Mouse (Mus musculus) left cerebral cortex, postnatal 36 days (tissue): ENCODE results near the gene Cpeb4. TPM values are rescaled to one million over a fixed set of nuclear protein-coding genes. Genes with fewer than 3 reads are reported as not detected.
A peak's percentile ranks its signal among the peaks of the same experiment; 100 is the strongest.
"Not testable (repeated sequence)": the region's sequence is repeated elsewhere in the genome, so short reads cannot be mapped to it uniquely, and the experiment has no call there.

ENCODE experiments used
- DNase-seq, 2 experiments: peaks; one replicate each; pipeline ENCODE4 v3.0.0; 2021 to 2022; ENCODE audit warnings: low spot score in 2 of 2, mixed read lengths in 1 of 2
- intact Hi-C: fragments of 180-260 bp; cut with DNase I; formaldehyde crosslinking; loops from one replicate; pipeline ENCODE4 v1.15.1; 2025
- total RNA-seq, 2 experiments: library from RNA; stranded (reverse); gene quantifications; 2 replicates each; pipeline ENCODE4 v1.2.3; 2021

Cpeb4 gene
- total RNA-seq, 2 experiments from 2014 or later, result 146 to 158 TPM

DNA sequence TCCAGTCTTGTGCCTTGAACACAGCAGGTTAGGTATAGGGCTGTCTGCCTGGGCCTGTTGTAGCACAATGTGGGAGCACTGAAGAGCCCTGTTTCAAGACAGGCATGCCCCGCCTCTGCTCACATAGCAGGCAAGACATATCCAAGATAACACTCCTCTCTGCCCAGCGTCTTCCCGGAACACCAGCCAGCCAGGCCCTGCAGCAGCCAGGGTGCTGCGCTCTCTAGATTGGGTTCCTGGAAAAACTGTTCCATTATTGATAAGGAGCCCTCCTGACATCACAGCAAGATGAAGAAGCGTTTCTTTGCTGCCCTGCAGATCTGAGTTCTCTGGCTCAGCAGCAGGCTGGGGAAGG is 28.2 kb upstream of the Cpeb4 start:
- intact Hi-C loops, result no loop called here
- DNase-seq, result no peak

DNA sequence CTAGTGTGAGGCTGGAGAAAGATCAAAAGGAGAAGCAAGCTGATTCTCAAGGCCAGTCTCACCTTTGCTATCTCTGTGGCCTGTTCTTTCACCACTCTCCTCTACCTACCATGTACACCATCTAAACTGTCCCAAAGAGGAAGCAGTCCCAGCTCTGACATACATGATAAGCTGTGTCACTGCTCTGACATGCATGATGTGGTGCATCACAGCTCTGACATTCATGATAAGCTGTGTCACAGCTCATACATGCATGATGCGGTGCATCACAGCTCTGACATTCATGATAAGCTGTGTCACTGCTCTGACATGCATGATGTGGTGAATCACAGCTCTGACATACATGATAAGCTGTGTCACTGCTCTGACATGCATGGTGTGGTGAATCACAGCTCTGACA is 26.9 kb upstream of the Cpeb4 start:
- DNase-seq, intact Hi-C loops: not testable (repeated sequence)

DNA sequence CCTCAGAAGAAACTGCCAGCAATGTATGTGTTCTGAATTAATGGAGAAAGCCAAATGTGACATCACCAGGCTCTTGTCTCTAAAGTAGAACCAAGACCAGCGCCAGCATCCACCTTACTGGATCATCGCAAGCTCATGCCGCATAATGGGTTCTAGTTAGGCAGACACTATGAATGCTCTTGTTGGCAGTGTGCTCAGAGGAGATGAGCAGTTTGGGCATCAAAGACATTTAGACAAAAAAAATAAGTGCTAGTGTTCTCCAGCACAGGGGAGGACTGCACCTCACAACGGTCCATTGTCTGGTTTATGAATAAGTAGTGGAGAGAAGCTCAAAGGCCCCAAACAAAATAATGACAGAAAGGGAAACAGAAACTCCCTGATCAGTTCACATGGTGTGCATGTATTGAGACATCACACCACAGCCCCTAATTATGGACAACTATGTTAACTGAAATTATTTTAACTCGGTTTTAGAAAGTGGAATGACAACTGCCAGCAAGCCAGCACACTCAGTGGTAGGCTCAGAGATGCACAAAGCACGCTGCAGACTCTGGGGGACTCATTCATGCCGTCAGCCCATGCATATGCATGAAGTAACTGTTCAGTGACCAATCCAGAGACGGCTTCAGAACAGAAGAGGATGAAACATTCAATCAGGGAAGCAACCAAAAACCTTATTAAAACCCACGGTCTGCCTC is 25.1 kb upstream of the Cpeb4 start:
- no peak for DNase-seq
- intact Hi-C loops, result no loop called here

DNA sequence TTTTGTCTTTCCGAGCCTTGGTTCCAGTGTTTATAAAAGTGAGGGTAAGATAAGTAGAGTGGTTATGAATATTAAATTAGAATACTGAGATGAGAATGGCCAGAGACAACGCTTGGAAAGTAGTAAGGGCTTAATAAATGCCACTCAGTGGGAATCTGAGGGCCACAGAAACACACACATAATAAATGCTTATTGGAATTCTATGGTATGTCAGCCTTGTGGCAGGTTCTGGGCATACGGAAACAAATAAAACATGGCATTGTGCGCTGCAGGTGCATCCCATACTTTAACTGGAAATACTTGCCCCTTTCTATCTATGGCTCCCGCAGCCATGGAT is 24.6 kb upstream of the Cpeb4 start:
- intact Hi-C loops, result no loop called here
- no peak for DNase-seq

DNA sequence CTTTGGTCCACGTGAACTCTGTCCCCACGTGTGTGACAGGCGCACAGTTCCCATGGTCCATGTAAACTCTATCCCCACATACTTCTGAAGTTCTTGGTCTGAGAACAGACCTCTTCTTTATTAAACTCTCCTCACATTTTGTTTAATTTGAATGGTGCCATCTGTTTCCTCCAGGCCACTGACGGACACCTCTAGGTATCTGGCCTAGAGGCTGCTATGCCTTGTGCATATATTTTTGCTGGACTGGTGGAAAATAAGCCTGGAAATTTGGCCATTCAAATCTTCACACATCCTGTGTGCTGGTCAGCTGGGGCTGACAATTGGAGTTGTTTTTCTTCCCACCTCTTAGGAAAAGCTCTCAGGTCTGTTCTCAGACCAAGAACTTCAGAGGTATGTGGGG is 23.3 kb upstream of the Cpeb4 start:
- DNase-seq, result no peak
- intact Hi-C loops, result no loop called here

DNA sequence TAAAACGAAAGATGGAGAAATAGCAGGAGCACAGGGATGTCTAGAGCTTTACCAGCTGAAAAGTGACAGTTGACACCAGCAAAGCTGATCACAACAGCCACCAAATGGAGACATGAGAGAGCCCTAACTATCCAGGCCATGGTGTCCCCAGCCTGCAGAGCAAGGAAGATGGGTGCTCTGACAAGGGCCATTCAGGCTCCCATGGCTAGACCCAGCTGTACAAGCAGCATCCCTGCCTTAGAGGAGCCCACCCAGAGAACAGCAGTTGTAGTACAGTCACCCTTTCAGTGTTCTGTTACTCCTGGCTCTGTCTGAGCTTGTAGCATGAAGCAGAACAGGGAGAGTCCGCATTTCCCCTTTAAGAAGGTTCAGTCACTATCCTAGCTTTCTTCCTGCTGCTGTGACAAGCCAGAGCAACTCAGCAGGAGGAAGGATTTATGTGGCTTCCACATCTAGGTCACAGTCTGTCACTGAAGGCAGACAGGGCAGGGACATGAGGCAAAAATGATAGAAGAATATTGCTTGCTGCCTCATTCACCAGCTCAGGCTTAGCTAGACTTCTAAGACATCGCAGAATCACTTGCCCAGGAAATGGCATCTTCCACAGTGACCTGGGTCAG is 21.7 kb upstream of the Cpeb4 start:
- no peak for DNase-seq
- intact Hi-C loops, result no loop called here

DNA sequence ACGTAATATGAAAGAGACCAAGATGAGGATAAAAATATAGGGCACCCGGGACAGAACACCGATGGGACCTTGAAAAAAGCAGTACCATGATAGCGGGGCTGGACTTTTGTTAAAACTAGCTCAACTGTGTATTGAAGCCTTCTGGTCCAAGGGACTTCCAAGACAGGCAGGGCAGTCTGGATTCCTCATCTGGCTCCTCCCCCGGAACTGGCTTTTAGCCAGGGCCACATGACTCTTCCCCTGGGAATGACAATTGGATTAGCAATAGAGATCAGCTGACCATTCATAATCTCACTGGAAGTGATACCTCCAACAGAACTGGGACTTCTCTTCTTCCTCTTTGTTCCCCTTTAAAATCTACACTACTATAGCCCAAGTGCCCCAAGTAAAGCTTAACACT is 21.0 kb upstream of the Cpeb4 start:
- no peak for DNase-seq
- intact Hi-C loops, result no loop called here

DNA sequence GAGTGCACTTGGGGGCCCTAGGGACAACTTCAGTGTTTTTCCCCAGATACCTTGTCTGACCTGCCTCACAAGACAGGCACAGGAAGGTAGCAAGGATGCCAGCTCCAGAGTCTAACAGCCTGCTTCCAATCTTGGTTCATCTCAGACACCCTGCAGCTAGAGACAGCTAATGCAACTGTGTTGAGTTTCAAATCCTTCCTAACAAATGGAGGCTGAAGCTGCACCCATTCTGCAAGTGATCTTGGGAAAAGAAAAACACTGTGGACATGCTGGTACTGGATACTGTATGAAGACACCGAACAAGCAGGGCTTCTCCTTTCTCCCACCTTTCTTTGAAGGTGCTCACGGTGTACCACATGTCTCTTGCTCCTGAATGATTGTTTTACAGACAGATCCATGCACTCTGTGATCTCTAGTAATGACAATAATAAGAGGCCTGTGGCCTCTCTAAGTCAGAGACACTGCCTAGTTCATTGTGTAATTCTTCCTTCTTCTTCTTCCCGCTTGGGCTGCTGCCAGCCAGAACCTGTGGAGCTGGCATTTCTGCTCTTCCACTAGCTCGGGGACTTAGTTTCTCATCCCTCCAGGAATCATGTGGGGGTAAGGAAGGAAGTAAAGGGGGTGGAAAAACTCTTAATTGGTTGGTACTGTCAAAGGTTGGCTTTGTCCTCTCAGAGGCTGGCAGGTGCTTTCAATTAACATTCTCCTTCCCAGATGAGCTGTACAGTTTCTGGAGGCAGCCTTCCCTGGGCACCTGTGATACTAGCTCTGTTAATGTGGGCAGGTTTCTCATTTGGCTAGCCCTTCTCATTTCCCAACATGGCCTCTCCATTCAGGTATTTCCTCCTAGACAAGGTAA is 20.1 kb upstream of the Cpeb4 start:
- DNase-seq, result no peak
- intact Hi-C loops, result no loop called here

DNA sequence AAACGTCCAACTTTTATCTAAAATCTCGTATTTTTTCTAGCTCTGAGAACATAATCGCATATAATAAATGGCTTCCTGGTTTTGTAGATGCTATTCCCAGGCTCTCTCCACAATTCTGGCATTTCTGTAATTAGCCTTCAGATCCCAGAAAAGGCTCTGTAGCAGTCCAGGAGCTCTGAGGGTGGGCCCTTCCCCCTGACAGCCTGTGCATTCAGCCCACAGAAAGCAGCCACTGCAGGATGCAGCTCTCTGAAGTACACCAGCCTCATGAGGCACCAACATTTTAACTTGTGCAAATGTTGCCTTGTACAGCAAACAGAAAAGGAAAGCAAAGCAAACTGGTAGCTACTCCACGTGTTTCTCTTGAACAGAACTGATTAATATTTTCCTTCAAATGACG is 17.1 kb upstream of the Cpeb4 start:
- DNase-seq, result peak; percentile 43 to 57
- intact Hi-C loops, result no loop called here

DNA sequence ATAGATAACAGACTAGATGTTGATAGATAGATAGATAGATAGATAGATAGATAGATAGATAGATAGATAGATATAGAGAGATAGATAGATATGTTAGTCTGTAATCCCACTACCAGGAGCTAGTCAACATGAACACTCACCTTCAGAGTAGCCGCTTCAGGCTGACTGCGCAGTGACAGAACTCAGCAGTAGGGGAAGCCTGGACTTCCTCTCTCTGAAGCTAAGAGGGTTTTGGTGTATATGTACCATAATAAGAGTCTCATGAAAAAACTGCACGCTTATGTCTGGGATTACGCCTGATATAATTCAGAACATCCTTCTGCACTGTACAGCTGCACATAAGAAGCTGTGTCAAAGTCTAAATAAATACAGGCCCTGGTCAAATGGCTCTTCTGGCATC is 14.5 kb upstream of the Cpeb4 start:
- no peak for DNase-seq
- intact Hi-C loops, result no loop called here

DNA sequence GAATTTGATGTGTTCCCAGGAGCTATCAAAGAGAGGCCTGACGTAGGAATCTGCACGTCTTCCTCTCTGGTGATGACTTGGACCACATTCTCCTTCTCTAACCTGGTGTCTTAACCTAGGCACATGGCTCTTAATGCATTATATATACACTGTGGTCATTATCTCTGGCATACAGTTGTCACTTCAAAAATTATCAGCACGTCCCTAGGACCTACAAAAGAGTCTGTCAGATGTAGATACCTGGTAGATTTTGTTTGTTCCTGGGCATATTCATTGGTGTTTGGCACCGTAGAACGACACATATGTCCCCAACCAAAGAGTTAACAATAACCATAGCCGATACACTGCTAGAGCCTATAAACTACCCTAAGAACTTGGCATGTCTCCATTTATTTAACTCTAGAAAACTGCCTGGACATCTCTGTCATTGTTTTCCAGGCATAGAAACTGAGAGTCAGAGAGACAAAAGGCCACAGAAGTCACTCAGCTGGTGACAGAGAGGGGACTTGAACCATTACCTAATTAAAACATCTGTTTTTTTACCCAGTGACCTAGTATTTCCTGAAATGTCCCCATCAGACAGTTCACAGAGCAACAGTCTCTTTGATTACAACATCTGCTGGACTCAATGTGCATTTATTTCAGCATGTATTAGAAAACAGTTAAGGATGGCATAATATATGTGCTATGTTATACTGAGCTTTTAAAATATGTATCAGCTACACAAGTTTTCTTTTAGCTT is 10.7 kb upstream of the Cpeb4 start:
- intact Hi-C loops, result no loop called here

DNA sequence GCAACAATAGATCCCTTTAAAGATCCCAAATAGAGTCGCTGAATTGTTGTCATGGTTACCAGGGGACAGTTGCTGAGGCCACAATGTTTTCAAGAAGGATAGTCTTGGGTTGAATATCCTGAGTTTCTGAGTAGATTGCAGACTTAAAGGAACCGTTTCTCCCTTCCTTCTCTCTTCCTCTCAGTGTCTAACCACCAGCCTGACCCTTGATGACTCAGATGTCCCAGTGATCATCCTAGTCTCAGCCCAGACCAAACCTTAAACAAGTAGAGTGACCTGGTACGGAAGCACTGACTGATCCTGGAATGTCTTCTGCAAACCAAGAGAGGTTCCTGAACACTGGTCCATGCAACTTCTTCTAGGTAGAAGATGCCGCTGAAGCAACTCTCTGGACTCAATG is 4.0 kb upstream of the Cpeb4 start:
- intact Hi-C loops, result no loop called here
- DNase-seq, result no peak

More for the DNA sequence above, 10.7 kb upstream of the Cpeb4 start:
- DNase-seq, result no peak

DNA sequence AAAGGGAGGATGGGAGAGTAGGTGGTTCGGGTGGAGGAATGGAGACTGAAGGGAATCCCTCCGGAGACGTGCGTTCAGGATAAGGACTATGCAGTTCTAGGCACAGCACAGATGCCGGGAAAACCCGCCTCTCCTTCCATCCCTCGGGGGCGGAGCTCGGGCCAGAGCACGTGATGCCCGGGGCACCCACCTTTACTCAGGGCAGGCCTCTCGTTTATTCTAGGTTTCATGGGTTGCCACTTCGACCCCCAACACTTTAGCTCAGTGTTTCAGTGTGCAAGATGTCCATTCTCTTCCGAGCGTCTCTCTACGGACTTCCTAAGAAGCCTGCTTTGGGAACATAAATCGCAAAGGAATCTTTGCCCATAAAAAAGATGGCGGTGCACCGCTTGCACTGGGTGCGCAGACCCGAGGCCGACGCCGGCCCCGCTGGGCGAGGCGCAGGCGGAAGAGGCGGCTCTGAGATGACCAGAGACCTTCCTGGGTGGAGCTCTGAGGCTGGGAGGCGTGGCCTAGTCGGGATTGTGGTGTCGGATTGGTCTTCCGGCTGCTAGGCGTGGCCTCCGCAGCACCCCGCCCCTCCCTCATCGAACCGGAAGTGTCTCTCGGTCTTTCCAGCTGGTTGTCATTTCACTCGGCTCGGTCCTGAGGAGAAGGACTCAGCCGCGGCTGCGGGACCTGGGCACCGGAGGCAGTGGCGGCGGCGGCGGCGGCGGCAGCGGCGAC is 1.6 kb upstream of the Cpeb4 start:
- peak; percentile 96 to 97 for DNase-seq
- intact Hi-C loops, result loop anchor here (2.0 to 5.0 kb wide), 4 partner anchors 53 to 193 kb away; no protein-coding TSS in a partner anchor

DNA sequence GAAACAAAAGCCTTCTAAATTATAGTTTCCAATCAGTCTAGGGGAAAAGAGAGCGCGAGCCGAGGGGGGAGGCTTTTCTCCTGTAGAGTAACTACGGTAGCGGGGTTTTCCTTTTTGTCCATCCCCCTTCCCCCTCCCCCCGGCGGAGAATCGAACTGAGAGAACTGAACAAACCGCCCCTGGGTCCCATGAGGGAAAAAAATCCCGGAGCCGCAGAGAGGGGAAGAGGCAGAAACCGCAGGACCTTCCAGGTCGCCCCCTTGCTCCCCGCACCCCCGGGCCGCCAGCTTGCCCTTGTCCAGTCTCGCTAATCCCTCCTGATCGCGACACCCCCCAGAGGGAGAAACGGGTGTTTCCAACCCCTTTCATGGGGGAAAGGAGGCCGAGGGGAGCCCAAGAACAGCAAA is 873 bp upstream of the Cpeb4 start:
- intact Hi-C loops, result loop anchor here (2.0 to 5.0 kb wide), 4 partner anchors 54 to 194 kb away; no protein-coding TSS in a partner anchor
- DNase-seq, result peak; percentile 32 to 53

DNA sequence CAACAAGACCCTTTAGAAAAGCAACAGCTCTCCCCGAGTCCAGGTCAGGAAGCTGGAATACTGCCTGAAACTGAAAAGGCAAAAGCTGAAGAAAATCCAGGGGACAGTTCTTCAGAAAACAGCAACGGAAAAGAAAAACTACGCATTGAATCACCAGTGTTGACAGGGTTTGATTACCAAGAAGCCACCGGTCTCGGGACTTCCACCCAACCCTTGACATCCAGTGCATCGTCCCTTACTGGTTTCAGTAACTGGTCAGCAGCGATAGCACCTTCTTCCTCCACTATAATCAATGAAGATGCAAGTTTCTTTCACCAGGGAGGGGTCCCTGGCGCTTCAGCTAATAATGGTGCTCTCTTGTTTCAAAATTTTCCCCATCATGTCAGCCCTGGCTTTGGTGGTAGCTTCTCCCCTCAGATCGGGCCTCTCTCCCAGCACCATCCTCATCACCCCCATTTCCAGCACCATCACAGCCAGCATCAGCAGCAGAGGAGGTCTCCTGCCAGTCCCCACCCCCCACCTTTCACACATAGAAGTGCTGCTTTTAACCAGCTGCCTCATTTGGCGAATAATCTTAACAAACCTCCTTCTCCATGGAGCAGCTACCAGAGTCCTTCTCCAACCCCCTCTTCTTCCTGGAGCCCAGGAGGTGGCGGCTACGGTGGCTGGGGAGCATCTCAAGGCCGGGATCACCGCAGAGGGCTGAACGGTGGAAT is 693 bp downstream of the Cpeb4 start:
- intact Hi-C loops, result loop anchor here (5.0 kb wide), 3 partner anchors 55 to 195 kb away; no protein-coding TSS in a partner anchor
- DNase-seq, result peak; percentile 45 to 48

DNA sequence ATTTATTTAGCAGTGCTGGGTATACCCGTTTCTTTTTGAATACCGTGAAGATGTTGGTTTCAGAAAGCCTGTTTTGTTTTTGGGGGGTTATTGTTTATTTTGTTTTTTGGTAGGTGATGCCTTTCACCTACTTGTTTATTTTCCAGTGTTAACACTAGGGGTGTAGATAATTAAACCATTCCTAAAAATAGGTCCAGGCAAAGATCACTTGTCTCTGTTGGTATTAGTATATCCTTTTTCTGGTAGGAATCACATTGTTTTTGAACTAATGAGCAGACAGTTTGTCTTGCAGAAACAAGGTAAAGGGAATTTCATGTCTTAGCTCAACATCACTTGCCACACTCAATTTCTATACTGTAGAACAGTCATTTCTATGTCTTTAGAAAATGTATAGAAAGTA is 2.1 kb downstream of the Cpeb4 start:
- no peak for DNase-seq
- intact Hi-C loops, result loop anchor here (5.0 kb wide), 3 partner anchors 57 to 197 kb away; no protein-coding TSS in a partner anchor

DNA sequence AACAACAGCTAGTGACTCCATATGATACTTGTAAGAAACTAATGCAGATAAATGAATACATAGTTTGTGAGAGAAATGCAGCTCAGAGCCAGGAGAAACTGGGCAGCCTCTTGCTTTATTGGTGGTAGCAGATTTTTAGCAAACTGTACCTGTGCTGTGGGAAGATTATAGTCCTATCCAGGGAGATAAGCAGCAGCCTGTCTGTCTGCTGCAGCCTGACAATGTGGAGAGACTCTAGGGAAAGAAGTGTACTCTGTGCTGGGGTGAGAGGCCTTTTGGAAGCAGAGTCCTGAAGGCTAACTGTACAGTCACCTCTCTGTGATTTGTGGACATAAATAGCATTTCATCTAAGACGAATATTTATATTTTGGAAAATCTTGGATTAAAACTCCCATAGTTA is 11.7 kb downstream of the Cpeb4 start:
- intact Hi-C loops, result no loop called here
- no peak for DNase-seq

DNA sequence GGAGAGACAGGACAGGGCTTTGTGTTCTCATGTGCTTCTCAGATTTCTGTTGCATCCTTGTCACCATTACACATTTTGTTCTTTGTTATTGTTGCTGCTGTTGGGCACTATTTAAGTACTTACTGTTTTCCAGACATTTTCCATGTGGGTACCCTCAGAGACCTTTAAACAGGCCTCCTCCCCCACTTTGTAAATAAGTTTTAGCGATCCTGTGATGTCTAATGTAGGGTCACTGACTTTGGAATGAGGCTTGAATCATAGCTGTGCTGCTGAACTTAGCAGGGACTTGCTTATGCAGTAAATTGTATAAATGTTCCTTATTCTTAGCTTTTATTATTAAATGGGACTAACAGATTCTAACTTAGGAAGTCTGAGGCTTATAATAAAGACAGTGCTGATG is 13.8 kb downstream of the Cpeb4 start:
- no peak for DNase-seq
- intact Hi-C loops, result no loop called here

DNA sequence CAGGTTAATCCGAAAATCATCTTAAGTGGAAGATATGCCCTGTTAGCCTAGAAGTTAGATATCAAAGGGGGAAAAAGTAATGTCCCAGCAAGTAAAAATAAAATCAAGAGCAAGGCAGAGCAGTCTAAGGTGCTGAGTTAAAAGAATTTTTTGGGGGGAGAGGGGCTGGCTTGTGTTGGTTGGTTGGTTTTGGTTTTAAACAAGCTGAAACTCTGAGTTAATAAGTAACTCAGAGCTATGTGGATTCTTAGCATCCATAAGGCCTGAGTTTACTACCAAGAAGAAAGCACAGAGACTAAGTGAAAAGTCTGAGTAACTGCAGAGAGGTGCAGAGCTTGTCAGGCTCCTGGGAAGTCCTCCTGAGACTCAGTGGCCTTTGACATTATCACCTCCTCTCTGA is 16.2 kb downstream of the Cpeb4 start:
- intact Hi-C loops, result no loop called here
- no peak for DNase-seq
